Mouse (Mus musculus): ENCODE results near the gene Nfix.
A peak's percentile ranks its signal among the peaks of the same experiment; 100 is the strongest.

Nfix gene

DNA sequence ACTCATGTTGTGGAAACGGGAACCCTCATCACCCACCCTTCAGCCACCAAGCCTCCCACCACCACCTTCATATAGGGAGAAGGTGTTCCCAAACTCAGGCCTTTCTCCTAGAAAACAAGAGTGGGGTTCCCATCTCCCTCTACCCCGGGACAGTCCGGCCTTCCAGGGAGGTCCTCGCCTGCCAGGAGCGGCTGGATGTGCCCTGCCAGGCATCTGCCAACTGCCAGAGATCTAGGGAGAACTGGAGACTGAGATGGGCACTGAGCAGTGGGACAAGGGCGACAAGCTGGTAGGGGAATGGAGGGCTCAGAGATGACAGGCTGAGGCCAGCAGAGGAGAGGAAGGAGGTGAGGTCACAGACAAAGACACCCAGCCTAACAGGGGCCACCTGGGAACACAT lies 66.2 kb downstream of the Nfix start:
- DNase-seq, result no peak

DNA sequence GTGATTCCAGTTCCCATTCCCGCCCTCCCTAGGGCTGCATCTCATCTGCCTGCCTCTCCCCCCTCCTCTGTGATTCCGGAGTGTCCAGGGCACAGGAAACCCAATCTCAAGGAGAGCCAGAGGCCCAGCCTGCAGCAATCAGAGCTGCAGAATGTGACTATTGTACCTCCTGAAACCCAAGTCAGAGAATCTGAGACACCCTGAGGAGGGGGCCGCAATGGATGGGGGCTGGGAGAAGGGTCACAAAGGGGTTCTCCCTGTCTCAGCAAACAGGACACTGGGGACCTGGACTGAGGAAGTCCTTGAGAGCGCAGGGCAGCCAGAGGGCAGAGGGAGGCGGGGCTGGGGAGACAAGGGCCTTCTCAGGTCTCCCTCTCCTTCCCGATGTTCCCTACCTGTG lies 67.1 kb downstream of the Nfix start:
- DNase-seq, result peak in 1 of 2 experiments; percentile 39

DNA sequence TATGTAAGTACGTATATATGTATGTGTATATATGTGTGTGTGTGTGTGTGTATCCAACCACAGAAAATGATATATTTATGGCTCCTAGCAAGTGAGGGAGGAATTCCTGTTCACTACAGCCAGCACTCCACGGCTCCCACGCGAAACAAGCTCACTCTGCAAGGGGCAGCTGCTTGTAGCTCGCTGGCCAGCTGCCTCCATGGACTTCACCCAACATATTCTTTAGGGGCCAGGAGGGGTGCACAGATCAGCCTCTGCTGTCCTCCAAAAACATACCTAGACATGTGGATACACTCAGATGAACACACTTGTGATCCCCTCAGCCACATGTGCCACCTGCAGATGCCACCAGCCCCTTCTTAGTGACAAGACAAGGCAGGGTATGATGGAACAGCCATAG lies 67.6 kb downstream of the Nfix start:
- DNase-seq, result no peak

DNA sequence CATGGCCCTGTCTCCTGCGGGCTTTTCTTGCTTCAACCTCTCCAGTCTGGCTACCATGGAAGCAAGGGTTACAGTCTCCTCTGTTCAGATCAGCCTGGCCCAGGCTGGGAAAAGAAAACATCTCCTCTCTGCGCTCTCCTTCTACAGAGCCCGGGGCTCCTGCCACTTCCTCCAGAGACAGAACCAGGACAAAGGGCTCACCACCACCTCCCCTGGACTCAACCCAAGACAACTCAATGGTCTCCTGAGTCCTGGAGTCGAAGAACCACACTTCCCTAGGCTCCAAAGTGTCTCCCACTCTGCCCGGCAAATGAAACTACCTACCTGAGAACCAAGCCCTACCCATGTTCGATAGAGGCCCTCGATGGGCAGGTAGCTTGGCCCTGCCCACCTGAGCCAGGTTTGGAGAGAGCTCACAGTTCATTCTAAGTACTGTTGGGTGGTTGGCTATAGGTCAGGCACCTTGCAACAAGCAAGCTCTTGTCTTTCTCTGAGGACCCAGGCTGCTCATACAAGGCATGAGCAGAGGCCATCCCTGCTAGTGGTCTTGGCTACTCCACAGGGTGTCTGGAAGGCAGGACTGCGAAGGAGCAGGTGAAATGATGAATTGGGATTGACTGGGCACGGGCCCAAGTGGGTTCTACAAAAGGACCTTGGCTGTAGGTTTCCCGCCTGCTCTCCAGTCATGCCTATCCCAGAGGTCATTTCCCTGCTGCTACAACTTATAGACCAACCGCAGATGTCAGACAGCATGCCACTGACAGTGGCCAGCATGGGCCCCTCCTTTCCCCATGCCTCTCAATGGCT lies 68.6 kb downstream of the Nfix start:
- DNase-seq, result no peak

DNA sequence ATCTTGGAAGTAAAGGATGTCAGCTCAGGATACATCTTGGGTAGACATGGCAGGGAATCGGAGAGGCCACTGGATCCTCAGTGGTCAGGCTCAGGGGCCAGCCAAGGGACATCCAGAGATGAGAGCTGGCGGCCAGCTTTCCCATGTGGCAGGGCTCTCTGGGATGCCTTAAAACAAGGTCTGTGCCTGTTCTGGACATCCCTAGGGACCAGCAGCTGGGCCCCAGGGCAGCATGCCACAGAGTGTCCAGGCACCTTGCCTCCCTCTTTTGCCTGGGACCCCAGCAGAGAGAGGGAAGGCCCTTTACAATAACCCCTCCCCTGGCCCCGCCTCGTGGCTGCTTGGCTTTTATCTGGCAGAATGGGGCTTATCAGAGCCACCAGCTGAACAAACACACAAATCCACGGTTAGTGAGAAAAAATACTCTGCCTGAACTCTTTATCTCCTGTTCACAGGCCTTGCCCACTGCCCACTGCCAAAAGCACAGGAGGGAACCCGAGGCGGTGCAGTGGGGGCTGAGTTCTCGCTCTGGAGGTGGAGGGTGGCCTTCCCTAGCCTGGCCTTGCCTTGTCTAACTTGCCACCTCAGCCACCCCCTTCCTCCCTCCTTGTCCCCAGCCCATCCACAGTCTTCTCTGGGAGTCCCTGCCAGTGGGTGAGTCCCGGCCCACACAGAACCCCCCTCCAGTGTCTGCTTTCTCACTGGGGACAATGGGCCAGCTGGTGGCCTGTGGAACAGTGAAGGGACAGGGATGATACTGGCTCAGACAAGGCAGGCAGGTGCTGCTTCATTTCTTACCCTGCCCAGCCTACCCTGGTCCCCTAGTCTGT lies 69.4 kb downstream of the Nfix start:
- DNase-seq, result no peak

DNA sequence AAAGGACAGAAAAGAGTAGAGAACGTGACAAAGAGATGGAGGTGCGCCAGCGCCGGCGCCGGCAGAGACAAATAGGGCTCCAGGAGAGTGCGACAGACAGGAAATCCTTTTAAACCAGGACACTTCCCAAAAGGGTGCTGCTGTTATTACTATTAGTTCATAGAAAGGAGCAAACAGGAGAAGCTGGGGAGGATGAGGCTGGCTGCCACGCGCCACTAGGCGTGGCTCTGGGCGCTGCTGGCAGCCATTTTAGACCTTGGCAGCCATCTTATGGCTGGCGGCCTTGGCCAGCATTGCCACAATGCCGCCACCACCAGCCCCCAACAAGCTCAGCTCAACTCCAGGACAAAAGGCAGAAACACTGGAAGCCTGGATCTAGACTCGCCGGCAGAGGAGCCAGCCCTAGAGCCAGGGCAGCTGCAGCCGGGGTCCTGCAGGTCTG lies 70.2 kb downstream of the Nfix start:
- DNase-seq, result peak; percentile 59 to 76

DNA sequence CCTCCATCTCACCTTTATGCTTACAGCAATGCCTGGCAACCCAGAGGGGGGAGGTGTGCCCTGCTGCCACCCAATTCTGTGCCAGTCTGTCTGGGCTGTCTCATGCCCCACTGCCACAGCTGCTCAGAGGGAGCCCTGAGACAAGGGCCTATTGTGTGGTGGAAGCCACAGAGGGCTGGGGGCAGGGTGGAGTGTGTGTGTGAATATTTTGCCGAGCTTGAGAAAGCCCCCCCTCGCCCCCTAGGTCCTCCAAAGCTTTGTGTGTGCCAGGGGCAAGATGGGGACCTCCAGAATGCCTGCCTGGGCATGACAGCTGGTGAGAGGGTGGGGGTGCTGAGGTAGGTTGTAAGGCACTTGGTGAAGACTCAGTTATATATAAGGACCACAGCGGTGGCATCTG lies 71.7 kb downstream of the Nfix start:
- no peak for DNase-seq

DNA sequence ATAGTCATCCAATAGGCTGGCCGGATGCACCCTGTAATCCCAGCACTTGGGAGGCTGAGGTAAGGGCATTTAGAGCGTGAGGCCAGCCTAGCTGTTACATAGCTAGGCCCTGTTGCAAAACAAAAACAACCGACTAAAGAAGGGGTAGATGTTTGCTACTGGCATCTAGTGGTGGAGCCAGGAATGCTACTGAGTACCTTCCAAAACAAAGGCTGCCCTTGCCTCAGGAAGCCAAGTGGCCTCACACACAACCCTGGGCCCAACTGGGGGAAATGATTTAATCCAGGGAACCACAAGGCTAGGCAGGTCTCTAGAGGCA lies 74.2 kb downstream of the Nfix start:
- peak; percentile 68 to 69 for DNase-seq

DNA sequence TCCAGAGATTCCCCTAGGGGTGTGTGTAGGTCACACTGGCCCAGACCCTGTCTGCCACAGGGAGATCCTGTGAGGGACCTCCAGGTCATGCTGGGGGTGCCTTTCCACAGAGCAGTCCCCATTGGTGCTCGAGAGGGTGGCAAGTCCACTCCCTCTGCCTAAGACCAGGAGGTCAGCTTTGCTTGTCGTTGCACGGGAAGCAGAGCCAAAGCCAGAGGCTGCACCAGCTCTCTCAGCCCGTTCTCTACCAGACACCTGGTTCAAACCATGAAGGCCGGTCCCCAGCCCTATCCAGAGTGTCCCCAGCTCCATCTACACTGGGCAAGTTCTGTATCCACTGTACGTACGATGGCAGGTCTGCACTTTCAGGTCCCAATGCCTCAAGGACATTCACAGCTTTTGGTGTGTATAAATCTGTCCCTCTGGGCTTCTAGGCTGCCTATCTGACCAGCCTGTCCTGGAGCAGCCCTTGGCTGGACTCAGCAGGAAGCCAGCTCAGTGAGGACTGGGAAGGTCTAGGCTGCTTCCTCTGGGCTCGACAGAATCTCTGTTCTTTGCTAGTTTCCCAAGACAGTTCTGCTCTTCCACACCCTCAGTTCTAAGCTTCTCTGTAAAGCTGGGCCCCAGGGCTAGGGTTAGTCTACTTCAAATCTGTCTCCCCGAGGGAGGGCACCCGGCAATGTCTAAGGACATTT lies 74.8 kb downstream of the Nfix start:
- DNase-seq, result no peak

DNA sequence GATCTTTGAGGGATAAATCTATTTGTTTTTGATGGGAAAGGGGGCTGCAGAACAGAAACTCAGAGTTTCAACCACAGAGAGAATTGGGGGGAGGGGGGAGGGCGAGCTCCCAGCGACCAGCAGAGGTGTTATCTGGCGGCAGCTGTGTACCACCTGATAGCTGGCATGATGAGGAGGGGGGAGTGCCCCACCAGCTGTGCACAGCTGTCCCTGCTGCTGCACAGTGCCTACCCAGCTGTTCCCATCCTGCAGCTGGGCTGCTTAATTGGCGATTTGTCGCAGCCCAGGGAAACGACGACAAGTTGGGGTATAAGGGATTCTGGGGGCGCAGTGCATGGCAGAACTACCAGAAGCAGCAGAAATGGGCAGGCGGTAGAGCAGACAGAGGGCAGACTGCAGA lies 75.5 kb downstream of the Nfix start:
- no peak for DNase-seq

DNA sequence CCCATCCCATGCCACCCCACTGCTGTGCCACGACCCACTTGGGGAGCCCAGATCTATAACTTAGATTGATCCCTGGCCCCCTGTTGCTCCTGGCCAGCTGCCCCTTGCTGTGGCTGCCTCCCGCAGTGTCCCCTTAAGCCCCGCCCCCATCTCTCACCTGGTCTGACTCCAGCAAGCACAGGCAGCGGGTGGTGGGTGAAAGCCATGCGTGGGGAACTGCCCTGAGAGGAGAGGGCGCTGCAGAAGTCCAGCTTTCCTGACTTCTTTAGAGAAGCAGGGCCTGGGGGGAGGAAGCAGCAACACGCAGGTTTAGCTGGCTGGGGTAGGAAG lies 76.6 kb downstream of the Nfix start:
- DNase-seq, result peak; percentile 62 to 79

DNA sequence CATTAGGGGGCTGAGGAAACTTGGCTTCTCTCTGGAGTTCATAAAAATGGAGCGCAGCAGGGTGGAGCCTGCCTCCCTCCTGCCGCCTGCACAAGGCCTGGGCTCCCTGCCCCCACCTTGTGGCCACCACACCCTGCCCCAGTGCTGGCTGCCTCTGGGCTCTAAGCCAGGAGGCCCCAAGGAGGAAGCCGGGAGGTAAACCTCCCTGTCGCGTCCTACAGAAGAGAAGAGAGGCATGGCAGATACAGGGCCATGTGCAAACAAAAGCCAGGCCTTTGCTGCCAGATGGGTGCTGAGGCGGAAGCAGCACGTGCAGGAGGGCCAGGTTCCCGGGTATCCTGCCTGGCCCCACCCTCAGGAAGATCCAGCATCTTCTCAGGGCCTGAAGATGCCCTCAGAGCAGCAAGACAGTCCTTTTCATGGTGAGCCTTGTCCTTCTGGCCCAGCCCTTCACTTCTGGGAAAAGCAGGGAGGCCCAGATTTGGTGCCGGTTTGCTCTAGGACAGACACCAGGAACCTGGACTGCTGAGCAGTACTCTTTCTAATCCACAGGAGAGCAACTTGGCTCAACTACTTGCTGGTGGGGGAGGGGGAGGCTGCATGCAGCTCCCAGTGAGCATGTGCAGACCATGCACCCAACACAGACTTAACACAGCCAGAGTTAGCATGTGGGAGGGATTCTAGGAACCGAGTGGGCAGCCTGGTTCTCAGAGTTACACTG lies 77.1 kb downstream of the Nfix start, which contains the start of gene G430095P16Rik:
Gene G430095P16Rik (plus strand): TSS at position 158 of the 721 bp plus-strand sequence.
- DNase-seq, result peak; percentile 77 to 90

DNA sequence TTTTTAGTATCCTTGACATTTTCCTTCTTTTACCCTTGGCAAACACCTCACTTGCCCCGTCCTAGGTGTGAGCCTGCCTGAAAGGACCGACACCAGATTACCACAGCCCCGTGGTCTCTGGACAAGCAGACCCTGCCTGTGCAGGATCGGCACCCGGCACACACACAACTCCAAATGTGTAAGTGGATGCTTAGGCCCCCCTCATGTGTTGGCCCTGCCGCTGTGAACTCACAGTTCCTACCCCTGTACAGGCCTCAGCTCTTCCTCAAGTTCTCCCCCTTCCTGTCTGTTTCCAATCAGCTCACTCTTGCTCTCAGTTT lies 77.7 kb downstream of the Nfix start:
- DNase-seq, result no peak

DNA sequence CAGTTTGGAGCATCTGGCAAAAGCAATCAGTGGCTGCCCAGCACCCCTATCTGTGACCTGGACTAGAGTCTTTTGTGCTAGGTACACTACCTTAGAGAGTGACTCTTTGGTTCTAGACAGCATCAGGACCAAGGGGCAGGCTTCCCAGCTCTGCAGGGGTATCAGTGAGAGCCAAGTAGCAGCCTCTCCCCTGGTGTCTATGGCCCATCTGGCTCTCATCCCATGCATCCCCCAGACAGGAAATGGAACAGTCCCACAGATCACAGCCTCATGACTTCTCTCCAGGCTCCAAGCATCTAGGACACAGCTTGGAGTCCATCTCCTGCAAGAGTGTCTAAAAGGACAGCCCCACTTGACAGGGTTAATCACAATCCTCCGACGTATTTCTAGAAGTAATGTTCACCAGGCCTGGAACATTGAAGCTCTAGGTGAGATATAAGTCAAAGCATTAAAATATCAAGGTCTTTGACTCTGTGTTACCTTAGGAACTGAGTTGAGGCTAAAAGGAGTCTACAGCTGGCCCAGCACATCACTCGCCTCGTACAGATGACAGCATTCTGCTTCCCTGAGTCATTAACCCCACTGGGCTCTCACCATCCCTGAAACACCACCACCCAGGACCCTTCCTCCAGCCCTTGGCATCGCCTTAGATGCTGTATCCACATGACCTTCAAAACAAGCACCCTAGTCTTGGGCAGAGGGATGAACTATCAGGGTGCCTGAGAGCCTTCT lies 81.0 kb downstream of the Nfix start:
- no peak for DNase-seq

DNA sequence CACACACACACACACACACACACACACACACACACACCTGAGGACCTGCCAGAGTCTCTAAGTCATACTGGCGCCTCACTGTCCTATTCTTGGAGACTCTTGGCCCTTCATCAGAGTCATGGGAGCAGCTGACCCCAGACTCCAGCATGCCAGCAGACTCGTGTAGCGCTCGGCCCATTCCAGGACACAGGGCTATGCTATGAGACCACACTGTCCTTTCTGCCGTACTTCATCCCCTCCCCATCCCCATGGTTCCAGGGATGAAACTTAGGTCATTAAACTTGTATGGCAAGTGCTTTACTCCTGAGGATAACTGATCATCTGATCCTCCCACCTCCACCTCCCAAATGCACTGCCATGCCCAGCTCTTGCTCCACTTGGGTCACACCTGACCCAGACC lies 81.7 kb downstream of the Nfix start:
- no peak for DNase-seq

DNA sequence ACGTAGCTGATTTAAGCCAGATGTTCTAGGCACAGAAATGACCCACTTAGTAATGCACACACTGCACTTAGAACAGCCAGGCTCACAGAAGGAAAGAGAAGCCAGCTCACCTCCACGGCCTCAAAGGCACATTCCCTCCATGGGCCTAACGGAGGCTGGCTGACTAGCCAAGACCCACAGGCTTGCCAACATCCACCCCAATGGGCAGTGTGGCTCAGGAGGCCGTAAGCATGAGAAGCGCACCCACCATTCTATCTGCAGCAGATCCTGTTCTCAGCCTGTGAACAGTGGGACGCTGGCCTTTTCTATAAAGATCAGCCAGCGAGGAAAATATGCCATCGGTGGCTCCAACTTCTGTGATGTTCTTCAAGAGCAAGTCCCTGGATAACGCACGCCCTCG lies 83.4 kb downstream of the Nfix start:
- no peak for DNase-seq

DNA sequence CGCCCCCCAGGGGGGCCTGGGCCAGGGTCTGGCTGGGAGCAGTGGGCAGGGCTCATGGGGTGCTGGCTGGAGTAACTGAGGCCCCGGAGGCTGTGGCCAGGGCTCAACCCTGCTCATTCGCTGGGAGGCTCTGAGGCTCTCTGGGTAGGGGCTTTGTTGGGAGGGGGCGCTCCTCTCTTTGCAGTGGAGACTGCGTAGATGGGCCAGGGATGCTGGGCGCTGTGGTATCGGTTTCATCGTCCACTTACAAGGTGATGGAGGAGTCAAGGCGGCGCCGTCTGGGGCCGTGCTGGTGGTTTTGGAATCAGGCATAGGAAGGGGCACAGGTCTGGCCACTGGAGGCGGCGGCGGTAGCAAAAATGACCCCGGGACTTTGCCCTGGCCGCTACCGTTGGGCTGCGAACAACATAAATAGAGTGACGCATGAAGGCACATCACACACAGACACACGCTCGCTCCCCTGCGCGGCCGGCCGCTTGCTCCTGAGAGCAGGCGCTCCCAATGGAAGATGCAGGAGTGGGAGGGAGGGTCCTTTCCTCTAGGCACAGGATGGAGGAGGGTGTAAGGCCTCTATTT lies 84.2 kb downstream of the Nfix start:
- DNase-seq, result no peak

DNA sequence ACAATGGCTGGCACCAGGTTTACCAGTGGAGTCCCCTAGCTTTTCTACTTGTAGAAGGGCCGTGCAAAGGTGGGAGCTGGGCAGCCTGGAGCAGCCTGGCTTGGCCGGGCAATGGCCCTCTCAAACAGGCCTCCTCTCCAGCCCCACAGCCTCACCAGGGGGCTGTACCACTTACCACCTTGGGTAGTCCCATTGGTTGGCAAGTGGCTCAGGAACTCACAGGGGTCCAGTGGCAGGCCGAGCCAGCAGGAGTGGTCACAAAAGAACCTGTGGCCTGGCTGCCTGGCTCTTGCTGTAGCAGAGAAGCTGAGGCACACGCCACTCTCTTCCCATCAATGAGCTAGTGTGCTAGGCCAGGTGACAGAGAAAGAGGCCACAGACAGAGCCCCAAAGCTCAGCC lies 86.0 kb downstream of the Nfix start:
- DNase-seq, result no peak

DNA sequence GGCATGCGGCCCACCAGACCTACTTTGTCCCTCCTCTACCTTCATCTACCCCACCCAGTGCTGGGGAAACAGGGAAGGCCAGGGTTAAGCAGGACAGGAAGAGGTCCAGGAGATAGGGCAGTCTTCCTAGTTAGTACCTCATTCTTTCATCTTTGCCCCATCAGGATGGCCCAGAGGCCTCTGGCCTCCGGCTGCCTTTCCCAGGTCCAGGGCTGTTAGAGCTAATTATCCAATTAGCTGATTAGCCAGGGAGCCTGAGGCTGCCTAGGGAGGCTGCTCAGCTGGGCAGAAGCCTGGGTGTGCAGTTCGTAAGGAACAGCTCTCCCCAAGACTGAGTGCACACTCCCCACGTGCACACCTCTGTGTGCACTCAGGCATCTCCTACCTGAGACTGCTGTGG lies 86.8 kb downstream of the Nfix start:
- DNase-seq, result no peak

DNA sequence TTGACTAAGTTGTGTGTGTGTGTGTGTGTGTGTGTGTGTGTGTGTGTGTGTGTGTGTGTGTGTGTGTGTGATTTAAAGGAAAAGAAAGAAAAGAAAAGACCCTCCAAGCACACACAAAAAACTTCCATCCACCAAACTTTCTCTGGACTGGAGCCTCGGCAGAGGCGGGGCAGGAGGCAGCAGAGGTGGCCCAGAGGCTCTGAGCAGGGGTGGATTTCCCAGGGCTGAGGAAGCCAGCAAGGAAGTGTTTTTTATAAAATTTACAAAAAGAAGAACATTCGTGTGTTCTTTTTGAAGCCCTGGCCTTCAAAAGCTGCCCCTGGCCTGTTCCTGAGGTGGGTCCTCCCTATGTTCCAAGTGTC lies 87.4 kb downstream of the Nfix start:
- no peak for DNase-seq

DNA sequence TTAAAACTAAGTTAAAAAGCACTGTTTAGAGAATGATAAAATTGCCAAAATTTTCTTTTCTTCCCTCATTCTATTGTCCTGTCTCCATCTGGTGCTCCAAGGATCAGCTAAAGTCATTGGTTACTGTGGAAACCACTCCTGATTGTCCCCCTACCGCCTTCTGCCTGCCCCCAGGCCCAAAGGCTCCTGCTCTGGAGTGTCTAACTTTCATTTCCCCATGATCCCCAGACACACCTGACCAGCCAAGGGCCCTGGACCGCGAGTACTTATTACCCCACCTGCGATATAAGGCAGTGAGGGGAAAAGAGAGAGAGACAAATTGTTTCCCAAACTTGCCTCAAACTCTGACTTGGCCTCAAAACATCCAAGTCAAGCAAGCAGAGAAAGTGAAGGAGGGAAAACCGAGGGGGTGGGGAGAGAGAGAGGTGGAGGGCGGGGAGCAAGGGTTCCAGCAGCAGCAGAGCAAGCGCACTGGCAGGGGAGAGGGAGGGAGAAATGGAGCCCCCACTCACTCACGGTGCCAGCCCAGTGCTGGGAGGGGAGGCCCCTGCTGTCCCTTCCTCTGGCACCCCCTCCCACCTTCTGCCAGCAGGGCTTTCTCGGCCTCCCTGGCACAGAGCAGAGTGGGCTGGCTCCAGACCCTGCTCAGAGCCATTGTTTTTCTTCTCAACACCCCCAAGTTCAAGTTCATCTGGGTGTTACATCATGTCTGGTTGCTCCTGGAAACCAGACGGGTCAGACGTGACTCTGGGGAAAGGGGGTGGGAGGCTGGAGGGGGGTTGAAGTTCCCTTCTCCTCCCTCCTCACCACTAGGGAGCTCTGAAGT lies 88.0 kb downstream of the Nfix start:
- no peak for DNase-seq
